Mouse (Mus musculus) erythroblast, embryonic 14.5 days (primary cell): ENCODE results near the gene Thap4. TPM values are rescaled to one million over a fixed set of nuclear protein-coding genes. Genes with fewer than 3 reads are reported as not detected.
"Not testable (repeated sequence)": the region's sequence is repeated elsewhere in the genome, so short reads cannot be mapped to it uniquely, and the experiment has no call there.

Experiments
- H3K27me3 ChIP-seq: 2 replicates; pipeline ENCODE4 v1.6.1; 2012; ENCODE audit warnings: inconsistent platforms; ENCODE audit not compliant: control insufficient read depth
- H3K36me3 ChIP-seq: 2 replicates; pipeline ENCODE4 v1.6.1; 2012; ENCODE audit warnings: mild to moderate bottlenecking, inconsistent platforms; ENCODE audit not compliant: control insufficient read depth
- H3K4me1 ChIP-seq: 2 replicates; pipeline ENCODE4 v1.6.1; 2012; ENCODE audit warnings: inconsistent platforms; ENCODE audit not compliant: control insufficient read depth
- H3K4me3 ChIP-seq: replicated peaks from 2 replicates; pipeline ENCODE3; 2012; ENCODE audit warnings: moderate library complexity, mild to moderate bottlenecking, inconsistent platforms
- H3K9me3 ChIP-seq: 2 replicates; pipeline ENCODE4 v1.6.1; 2012; ENCODE audit warnings: low read length, inconsistent platforms, mixed read lengths; ENCODE audit not compliant: control insufficient read depth
- GATA1 ChIP-seq: IDR thresholded peaks from 2 replicates; pipeline ENCODE4 v1.6.1; 2012; ENCODE audit warnings: low read length, inconsistent platforms, mixed read lengths
- TAL1 ChIP-seq: IDR thresholded peaks from 3 replicates; pipeline ENCODE4 v1.6.1; 2012; ENCODE audit warnings: low read length, inconsistent platforms, mixed read lengths
- polyA plus RNA-seq: library from polyadenylated mRNA; stranded (reverse); fragments of >175 nt; gene quantifications from 2 replicates; pipeline ENCODE4 v1.2.3, GENCODE M21; 2012

The Thap4 gene
- polyA plus RNA-seq, 1 experiment, result 2.1 TPM

DNA sequence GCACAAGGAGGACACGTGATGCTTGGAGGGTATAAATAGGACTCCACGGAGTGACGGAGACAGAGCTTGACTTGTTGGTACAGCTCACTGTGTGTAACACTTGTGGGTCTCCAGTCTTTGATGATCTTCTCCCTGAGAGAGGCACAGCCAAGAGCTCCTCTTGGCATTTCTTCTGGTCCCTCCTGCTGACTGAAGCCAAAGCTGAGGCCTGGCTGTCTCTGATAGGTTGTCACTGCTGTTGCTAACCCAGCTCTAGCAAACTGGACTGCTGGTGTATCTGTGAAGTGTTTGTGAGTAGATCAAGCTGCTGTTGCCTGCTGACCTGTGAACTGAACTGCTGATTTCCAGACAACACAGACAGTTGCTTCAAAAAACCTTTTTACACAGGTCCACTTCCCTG, 15.2 kb upstream of the Thap4 start:
- H3K27me3 ChIP-seq, result no peaks in the 10 kb centered on the region
- H3K4me3 ChIP-seq, result no peak overlapping the region
- H3K36me3 ChIP-seq, result peaks cover 94% of the 10 kb centered on the region
- peaks cover 16% of the 10 kb centered on the region for H3K4me1 ChIP-seq
- peaks cover 2% of the 10 kb centered on the region; the same call in 1 of the 2 replicates for H3K9me3 ChIP-seq
- TF ChIP-seq TAL1, result no peak
- no peak for TF ChIP-seq GATA1

DNA sequence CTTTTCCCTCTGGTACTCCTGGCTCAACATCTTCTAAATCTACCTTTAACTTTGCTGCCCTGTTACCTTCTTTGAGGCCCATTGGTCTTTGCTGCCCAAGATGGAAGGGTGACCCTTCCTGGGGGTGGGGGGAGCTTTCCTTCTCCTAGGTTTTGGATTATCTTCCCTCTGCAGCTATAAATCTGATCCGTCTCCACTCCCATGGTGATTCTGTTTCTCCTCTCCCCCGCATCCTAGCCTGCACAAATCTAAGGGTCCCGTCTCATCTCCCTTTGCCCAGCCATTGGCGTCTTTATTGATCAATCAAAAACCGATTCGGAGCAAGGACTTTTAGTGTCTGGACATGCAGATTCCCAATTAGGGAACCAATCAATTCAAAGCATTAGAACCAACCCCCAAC, 12.9 kb upstream of the Thap4 start:
- no peak overlapping the region for H3K4me3 ChIP-seq
- H3K4me1 ChIP-seq, result peaks cover 37% of the 10 kb centered on the region
- peaks cover 2% of the 10 kb centered on the region; the same call in 1 of the 2 replicates for H3K9me3 ChIP-seq
- TF ChIP-seq GATA1 (no peak), TAL1 (no peak)
- peaks cover 89% of the 10 kb centered on the region for H3K36me3 ChIP-seq
- no peaks in the 10 kb centered on the region for H3K27me3 ChIP-seq

DNA sequence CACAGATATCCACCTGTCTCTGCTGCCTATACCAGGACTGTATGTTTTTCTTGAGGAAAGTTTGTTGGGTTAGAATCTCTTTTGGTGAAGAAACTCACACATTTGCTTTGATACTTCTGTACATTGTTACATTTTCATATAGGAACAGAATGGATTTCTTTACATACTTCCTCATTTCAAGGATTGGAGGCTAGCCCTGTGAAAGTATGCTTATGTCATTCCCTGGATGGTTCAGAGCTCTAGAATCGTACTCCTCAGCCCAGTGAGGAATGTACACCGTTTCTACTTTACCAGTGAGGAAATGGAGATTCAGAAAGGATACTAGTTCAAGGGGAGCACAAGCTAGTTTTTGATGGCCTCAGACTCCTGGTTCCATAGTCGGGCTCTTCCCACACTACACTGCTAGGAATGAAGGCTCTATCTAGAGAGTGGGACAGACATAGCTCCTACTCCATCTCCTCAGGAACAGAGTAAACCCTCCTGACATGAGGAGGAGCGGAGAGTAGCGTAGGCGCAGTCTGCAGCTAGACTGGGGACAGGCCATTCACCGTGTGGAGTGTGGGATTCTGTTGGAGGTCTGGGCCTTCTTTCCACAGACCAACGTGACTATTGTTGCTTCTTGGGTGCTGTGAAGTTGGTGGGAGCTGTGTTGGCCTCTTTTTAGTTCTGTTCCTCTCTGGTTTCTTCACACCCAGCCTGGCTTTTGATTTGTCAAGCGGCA, 10.4 kb upstream of the Thap4 start:
- H3K9me3 ChIP-seq, result peaks cover 2% of the 10 kb centered on the region; the same call in 1 of the 2 replicates
- no peaks in the 10 kb centered on the region for H3K27me3 ChIP-seq
- no peak overlapping the region for H3K4me3 ChIP-seq
- H3K36me3 ChIP-seq, result peaks cover 88% of the 10 kb centered on the region
- no peak for TF ChIP-seq GATA1
- no peak for TF ChIP-seq TAL1
- H3K4me1 ChIP-seq, result peaks cover 55% of the 10 kb centered on the region

DNA sequence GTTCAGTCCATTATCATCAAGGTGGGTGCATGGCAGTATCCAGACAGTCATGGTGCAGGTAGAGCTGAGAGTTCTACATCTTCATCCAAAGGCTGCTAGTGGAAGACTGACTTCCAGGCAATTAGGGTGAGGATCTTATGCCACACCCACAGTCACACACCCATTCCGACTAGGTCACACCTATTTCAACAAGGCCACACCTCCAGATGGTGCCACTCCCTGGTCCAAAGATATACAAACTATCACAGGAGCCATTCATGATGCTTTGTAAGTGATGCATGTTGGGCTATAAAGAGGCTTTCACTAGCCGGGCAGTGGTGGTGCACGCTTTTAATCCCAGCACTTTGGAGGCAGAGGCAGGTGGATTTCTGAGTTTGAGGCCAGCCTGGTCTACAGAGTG, 8.9 kb upstream of the Thap4 start:
- H3K9me3 ChIP-seq, H3K27me3 ChIP-seq: not testable (repeated sequence)
- H3K4me3 ChIP-seq, result peak overlapping the region; percentile 6
- peaks cover 63% of the 10 kb centered on the region for H3K4me1 ChIP-seq
- H3K36me3 ChIP-seq, result peaks cover 88% of the 10 kb centered on the region

DNA sequence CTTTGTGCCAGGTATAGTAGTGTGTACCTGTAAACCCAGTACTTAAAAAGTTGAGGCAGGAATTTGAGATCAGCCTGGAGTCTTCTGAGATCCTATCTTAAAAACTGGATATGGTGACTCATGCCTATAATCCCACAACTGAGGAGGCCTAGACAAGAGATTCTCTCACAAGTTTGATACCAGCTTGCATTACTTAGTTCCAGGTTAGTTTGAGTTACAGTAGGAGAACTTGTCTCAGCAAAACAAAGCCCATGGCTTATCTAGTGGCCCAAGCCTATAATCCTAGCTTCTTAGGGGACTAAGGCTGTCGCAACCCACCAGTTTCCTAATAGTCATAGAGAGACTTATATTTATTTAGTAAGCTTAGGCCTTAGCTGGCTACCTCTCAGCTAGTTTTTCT, 5.4 kb upstream of the Thap4 start:
- no peak for TF ChIP-seq GATA1
- TF ChIP-seq TAL1, result no peak
- H3K4me1 ChIP-seq, result peaks cover 82% of the 10 kb centered on the region
- H3K4me3 ChIP-seq, result no peak overlapping the region
- peaks cover 79% of the 10 kb centered on the region for H3K36me3 ChIP-seq
- no peaks in the 10 kb centered on the region for H3K27me3 ChIP-seq
- H3K9me3 ChIP-seq, result no peaks in the 10 kb centered on the region

DNA sequence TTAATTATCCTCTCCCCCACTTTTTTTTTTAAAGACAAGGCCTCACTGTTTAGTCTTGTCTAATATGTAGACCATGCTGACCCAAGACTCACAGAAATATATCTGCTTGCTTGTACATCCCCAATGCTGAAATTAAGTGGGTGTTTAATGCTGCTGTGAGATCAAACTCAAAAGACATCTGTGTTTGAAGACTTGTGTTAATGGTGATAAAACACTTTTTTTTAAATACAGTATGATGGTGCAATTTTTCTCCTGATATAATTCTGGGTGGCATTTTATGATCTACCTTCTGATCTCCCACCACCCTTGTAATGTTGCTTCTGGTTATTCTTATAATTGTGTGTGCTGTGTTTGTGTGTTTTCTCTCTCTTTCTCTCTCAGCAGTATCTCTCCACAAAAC, 1.5 kb upstream of the Thap4 start:
- TF ChIP-seq GATA1 (no peak), TAL1 (peak; percentile 50; the same call in 2 of the 3 replicates)
- Histone ChIP-seq H3K4me3 (peak overlapping the region; percentile 97), H3K4me1 (peaks cover 68% of the 10 kb centered on the region)

DNA sequence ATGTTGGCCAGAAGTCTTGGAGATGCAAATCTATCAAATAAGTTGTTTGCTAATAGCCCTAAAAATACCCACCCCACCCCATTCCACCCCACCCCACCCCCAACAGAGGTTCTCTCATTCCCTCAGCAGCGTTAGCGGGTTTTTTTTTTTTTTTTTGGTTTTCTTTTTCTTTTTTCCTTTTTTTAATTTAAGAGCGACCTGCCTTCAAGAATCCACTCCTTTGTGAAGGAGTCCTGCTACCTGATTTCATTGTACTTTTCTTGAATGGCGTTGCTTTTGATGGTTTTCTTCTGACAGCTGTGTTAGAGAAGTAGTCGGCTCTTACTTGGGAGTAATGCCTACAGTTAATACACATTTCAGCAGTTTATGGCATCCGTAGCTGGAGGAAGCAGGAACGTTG, 954 bp upstream of the Thap4 start:
- peaks cover 7% of the 10 kb centered on the region for H3K27me3 ChIP-seq
- peaks cover 67% of the 10 kb centered on the region for H3K4me1 ChIP-seq
- TF ChIP-seq TAL1, result no peak
- TF ChIP-seq GATA1, result no peak
- no peaks in the 10 kb centered on the region for H3K9me3 ChIP-seq
- H3K36me3 ChIP-seq, result peaks cover 44% of the 10 kb centered on the region
- H3K4me3 ChIP-seq, result peak overlapping the region; percentile 97

More for the DNA sequence above, 1.5 kb upstream of the Thap4 start:
- H3K9me3 ChIP-seq, result no peaks in the 10 kb centered on the region
- H3K36me3 ChIP-seq, result peaks cover 47% of the 10 kb centered on the region
- peaks cover 7% of the 10 kb centered on the region for H3K27me3 ChIP-seq

DNA sequence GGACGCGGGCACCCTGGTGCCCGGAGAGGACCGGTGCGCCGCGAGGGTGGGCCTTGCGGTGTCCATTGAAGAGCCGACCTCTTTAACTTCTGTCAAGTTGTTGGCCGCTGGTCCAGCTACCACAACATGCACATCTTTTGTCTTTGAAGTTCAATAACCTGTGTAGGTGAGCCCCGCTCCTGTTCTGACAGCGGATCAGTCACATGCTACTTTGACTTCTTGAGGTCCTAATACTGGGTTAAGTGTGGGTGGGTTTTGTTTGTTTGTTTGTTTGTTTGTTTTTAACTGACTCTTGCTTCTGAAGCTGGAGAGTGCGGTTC, 587 bp upstream of the Thap4 start:
- Histone ChIP-seq H3K4me1 (peaks cover 65% of the 10 kb centered on the region), H3K27me3 (peaks cover 7% of the 10 kb centered on the region), H3K4me3 (peak overlapping the region; percentile 97), H3K9me3 (no peaks in the 10 kb centered on the region), H3K36me3 (peaks cover 46% of the 10 kb centered on the region)
- TF ChIP-seq GATA1 (no peak), TAL1 (no peak)

DNA sequence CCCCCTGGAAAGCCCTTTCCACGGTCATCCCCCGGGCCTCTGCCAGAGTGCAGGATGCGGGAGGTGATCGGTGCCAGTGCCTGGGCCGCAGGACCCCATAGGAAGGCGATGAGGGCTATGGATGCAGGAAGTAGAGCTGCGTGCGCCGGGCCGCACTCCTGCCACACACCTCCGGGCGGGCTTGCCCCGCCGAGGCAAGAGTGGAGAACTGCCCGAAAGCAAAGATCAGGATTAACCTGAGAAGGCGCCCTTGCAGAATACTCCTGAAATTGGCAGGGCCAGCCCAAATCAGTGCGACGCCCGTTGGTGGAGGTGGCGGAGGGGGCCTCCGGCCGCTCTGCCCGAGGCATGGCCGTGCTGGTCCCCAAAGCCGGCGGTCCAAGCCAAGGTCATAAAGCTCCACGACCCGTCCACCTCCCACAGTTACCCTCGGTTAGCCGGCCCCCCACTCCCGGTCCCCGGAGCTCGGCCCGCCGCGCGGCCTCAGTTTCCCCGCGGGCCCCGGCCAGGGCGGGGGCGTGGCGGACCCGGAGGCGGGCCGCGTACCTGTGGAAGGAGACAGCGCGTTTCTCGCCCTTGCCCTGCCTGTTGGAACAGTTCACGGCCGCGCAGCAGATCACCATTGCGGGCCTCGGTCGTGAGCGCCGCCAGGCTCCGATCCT, 622 bp downstream of the Thap4 start:
- Histone ChIP-seq H3K4me3 (peak overlapping the region; percentile 97), H3K36me3 (peaks cover 46% of the 10 kb centered on the region), H3K27me3 (peaks cover 7% of the 10 kb centered on the region), H3K4me1 (peaks cover 55% of the 10 kb centered on the region), H3K9me3 (no peaks in the 10 kb centered on the region)
- TF ChIP-seq GATA1 (no peak), TAL1 (no peak)

DNA sequence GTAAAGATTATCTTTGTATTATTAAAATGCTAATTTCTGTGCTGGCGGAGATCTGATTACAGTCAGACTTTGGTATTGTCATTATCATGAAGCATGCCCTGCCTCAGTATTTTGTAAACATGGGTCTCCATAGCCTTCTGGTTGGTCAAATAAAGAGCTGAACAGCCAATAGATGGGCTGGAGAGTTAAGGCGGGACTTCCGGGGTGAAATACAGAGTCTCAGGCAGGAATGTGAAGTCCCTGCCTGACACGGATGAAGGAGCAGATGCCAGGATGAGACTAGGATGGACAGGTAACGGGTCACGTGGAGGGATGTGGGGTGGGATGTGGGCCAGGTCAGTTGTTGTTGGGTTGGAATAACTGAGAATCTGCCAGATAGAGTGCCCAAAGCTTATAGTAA, 3.4 kb downstream of the Thap4 start, which contains the start of gene Atg4b:
Gene Atg4b (plus strand): TSS at position 211 of the 400 bp plus-strand sequence.
- TF ChIP-seq GATA1, result no peak
- TF ChIP-seq TAL1, result no peak
- no peaks in the 10 kb centered on the region for H3K9me3 ChIP-seq

More for the DNA sequence above, 3.4 kb downstream of the Thap4 start, which contains the start of gene Atg4b:
- no peak within 1 kb of the TSS for H3K4me3 ChIP-seq
- peaks cover 7% of the 10 kb centered on the region for H3K27me3 ChIP-seq
- H3K36me3 ChIP-seq, result peaks cover 28% of the 10 kb centered on the region
- H3K4me1 ChIP-seq, result peaks cover 38% of the 10 kb centered on the region
